Mouse (Mus musculus): ENCODE results near the gene Galnt10. TPM values are rescaled to one million over a fixed set of nuclear protein-coding genes. Genes with fewer than 3 reads are reported as not detected.

The Galnt10 gene
- total RNA-seq, 2 experiments from 2014 or later = 12.2 to 13.0 TPM

DNA sequence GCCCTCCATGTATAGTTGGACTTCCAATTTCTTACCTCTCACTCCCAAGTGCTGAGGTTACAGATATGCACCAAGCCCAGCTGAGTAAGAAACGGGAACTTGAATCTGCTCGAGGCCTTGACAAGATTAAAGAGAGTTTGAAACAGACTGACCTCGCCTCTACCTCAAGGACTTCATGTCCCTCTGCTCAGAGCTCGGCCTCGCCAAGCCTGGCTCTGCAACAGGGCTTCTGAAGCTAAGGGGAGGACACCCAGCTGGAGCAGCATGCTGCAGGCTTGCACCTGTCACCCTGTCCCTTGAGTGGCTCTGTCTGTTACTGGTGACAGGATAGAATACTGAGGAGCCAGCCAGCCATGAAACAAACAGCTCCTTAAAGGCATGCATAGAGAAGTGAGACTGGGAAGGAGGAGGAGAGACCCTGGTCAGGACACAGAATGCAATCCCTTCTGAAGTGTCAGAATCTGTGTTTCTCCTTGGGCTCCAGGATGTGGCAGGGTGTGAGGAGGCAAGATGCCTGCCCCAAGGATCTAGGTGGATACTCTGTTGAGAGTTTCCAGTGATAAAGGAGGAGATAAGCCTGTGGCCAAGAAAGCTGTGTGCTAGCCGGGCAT, 11.2 kb upstream of the Galnt10 start:
- no peak for DNase-seq
- intact Hi-C loops (cut with DNase I) = no loop called here

DNA sequence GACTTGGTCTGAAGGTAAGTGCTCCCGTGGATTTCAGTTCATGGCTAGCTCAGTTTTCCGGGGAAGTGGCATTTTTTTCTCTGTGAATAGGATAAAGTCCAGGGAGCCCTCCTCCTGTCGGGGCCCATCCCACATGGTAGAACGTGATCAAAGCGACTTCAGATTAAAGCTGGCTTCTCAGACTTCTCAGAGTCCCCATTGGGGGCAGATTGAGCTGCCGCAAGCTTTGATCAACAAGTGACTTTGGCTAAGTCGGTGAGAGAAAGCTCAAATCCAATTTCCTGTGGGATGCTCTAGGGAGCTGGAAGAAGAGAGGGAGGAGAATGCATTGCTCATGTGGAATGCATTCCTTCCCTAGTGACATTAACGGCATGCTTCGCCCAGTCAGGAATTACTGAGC, 10.1 kb upstream of the Galnt10 start:
- DNase-seq = no peak
- intact Hi-C loops (cut with DNase I) = no loop called here

DNA sequence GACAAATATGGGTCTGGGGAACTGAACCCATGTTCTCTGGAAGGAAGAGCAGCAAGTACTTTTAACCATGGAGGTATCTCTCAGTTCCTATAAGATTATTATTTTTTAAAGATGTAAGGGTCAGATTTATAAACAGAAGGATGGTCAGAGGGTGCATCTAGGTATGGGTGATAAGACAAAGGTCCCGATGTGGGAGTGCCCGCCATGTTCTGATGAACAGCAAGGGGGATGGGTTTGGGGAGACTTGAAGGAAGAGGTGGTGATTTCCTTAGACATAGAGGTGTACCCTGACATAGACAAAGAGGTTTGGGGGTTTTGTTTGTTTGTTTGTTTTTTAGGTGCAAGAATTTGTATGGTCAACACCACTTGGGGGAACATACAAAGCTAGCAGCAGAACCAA, 1.6 kb upstream of the Galnt10 start:
- DNase-seq = no peak
- intact Hi-C loops (cut with DNase I) = loop anchor here (2.0 kb wide), 2 partner anchors 27 to 53 kb away; no protein-coding TSS in a partner anchor

DNA sequence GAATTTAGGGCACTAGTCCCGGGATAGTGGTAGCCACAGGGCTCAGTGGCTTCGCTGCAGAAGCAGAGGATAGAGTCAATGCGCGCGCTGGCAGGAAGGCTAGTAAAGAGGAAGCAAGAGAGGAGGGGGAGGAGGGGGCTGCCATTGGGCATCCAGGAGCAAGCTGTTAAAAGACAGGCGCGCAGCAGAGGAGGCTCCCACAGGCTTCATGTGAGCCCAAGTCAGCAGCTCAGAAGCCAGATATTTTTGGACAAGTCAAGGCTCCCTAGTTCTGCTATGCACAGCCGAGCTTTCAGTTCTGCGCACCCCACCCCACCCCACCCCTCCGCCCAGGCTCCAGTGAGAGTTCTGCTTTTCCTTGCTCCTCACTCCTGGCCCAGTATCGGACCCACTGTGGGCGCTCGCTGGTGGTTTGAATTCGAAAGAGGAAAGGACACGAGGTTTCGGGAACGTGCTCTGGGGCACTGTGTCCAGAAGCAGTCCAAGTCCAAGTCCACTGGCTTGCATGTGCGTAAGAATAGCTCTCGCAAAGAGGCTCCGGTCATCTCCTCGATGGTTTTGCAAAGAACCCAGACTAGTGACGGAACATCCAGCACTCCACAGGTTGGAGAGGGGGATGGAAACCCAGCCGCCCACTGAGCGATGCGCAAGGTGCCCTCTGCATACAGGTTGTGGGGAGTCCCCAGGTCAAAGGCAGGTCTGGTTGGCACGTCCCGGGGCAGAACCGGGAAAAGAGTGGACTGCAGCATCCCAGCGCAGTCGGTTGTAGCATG, 811 bp upstream of the Galnt10 start:
- no peak for DNase-seq
- intact Hi-C loops (cut with DNase I) = loop anchor here (2.0 to 5.0 kb wide), 4 partner anchors 28 to 97 kb away; no protein-coding TSS in a partner anchor

GRCm38 (mm10) chr11:57645847-57646246, 605 bp downstream of the Galnt10 start:
- no peak for DNase-seq
- intact Hi-C loops (cut with DNase I) = loop anchor here (1.0 to 5.0 kb wide), 5 partner anchors 28 to 99 kb away; no protein-coding TSS in a partner anchor

GRCm38 (mm10) chr11:57646416-57646815, 1.2 kb downstream of the Galnt10 start:
- intact Hi-C loops (cut with DNase I) = loop anchor here (1.0 to 5.0 kb wide), 3 partner anchors 28 to 99 kb away; no protein-coding TSS in a partner anchor
- no peak for DNase-seq

DNA sequence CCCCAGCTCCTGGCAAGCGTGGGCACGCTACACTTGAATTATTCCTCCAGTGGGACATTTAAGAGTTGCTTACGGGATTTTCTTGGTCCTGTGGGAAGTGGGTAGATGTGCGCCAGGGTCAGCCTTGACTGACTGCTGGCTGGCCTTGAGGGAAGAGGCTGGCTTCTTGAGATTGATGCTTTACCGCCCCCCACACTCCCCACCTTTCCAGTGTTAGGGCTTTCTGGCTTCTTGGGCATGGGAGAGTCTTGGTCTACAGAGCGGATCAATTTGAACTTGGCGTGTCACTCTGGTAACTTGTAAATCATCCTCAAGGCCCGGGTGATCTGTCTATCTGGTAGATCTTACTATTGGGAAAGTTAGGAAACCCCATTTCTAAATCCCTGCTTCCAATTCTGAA, 1.7 kb downstream of the Galnt10 start:
- intact Hi-C loops (cut with DNase I) = loop anchor here (1.0 to 5.0 kb wide), 3 partner anchors 27 to 100 kb away; no protein-coding TSS in a partner anchor
- DNase-seq = no peak

GRCm38 (mm10) chr11:57647446-57647845, 2.2 kb downstream of the Galnt10 start:
- intact Hi-C loops (cut with DNase I) = loop anchor here (5.0 kb wide), 2 partner anchors 70 to 100 kb away; no protein-coding TSS in a partner anchor
- no peak for DNase-seq

GRCm38 (mm10) chr11:57648196-57648800, 3.1 kb downstream of the Galnt10 start:
- intact Hi-C loops (cut with DNase I) = loop anchor here (5.0 kb wide), 2 partner anchors 69 to 101 kb away; no protein-coding TSS in a partner anchor
- DNase-seq = no peak

- DNase-seq = no peak
- intact Hi-C loops (cut with DNase I) = loop anchor here (5.0 kb wide), 2 partner anchors 68 to 102 kb away; no protein-coding TSS in a partner anchor
Observed at GRCm38 (mm10) chr11:57649269-57649668, 4.0 kb downstream of the Galnt10 start.

DNA sequence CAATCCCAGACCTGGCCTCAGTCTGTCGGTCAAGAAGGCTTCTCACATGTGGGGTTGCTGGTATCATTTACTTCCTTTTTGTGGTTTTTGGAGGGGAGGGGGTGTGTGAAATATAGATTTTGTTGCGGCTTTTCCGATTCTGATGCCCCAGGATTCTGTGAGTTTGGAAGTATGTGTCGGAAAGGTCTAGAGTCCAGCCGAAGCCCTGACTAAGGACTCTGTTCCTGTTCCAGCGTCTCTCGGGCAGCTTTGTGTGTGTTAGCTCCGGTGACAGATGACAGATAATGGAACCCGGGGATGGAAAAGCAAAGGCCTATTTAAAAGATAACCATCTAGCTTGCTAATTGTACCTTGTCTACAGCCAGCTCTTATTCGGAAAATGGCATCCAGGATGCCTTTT, 4.4 kb downstream of the Galnt10 start:
- intact Hi-C loops (cut with DNase I) = loop anchor here (5.0 kb wide), 2 partner anchors 68 to 102 kb away; no protein-coding TSS in a partner anchor
- no peak for DNase-seq

DNA sequence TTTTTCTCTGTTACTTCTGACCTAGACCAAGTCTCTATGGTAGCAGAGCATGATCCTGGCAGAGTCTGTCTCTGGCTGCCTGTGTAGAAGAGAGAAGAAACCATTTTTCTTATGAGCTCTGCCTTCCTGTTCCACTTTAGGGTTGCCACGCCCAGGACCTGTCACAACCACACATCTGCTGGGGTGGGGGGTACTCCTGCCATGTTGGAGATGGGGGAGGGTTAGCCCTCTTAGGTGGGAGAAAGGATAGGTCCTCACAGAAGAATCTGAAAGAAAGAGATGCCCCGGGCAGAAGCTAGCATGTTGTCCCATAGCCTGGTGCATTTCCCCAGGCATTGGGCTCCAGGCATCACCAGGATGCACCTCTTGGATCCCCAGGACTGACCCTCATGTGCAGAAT, 5.6 kb downstream of the Galnt10 start:
- DNase-seq = no peak
- intact Hi-C loops (cut with DNase I) = no loop called here

DNA sequence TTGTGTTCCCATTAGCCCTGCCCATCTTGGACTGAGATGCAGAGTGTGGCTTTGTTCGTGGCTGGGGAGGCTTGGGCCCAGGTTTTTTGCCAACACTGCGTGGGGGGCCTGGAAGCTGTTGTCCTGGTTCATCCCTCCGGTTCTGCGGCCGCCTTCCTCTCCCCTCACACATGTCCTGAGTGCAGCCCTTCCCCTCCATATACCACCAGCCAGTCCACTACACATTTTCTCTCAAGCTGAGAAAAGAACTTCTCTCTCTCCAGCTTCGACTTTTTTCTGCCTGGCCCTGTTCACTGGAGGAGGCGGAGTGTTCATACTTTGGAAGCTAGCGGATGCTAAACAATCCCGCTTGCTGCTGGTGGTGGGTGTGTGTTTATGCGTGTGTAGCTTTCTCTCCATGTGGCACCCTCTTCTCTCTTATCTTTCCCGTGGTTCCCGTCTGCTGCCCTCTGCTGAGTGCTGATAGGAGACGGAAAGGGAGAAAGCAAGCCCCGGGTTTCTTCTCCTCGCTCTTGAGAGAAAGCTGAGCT, 6.1 kb downstream of the Galnt10 start:
- intact Hi-C loops (cut with DNase I) = no loop called here
- DNase-seq = no peak

- no peak for DNase-seq
- intact Hi-C loops (cut with DNase I) = no loop called here
Observed at GRCm38 (mm10) chr11:57652206-57652922, 7.1 kb downstream of the Galnt10 start.

DNA sequence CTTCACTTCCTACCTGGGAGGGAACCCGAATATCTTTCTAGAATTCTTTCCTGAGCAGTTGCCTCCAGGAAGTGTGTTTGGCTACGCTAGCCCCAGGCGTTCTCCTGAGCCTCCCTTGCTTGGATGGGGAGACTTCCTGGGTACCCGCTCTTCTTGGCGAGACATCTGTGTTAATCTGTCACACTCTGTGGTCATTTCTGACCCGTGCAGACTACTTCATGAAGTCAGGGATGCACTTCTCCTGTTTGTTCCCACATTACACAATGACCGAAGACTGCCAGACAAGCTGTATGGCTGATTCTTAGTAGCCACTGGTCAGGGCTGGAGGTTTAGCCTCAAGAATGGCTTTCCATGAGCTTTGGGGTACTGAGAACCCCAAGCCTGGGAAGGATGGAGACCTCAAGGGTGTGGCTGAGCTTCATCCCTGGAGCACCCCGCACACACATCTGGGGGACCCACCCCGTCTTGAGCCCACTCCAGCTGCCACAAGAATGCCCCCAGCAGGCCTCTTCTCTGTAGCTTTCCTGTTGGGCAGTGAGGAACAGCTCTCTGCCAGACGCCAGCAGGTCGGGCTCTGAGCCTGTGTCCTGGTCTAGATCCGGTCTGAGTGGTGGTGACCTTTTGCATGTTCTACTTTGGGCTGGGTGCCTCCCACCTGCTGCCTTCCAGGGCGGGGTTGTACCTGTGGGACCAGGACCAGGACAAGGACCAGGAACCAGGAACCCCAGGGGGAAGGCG, 7.8 kb downstream of the Galnt10 start:
- intact Hi-C loops (cut with DNase I) = no loop called here
- no peak for DNase-seq

GRCm38 (mm10) chr11:57653796-57654195, 8.6 kb downstream of the Galnt10 start:
- no peak for DNase-seq
- intact Hi-C loops (cut with DNase I) = no loop called here

DNA sequence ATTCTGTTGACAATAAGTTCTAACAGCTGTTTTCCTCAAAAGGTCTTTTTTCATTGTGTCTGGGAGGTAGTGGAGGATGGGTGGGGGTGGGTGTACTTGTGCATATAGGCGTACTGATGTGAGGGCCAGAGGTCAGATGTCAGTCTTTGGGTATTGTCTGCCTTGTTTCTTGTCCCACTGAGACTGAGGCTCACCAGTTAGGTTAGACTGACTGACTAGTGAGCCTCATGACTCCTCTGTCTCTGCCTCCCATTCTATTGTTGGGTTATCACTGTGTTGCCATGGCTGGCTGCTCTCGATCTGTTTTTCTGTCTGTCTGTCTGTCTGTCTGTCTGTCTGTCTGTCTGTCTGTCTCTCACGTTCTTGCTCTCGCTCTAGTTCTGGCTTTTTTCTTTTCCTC, 9.1 kb downstream of the Galnt10 start:
- intact Hi-C loops (cut with DNase I) = no loop called here
- no peak for DNase-seq

DNA sequence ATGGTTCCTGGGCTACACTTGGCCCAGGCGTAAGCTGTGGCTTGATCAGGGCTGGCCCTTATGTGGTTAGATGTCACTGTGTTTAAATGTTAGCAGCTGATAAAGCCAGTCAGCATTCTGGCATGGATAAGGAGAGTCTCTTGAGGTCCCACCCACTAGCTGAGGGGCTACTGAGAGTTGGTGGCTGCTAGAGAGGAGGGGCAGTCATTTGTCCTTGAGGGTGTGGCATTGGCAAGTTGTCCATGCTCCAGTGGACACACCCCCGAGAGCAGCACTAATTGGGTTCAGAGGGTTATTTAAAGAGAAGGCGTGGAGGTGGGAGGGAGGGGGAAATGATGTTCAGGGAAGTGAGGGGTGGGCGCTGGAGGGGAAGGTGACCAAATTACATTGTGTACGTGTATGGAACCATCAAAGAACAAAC, 9.7 kb downstream of the Galnt10 start:
- intact Hi-C loops (cut with DNase I) = no loop called here
- no peak for DNase-seq

DNA sequence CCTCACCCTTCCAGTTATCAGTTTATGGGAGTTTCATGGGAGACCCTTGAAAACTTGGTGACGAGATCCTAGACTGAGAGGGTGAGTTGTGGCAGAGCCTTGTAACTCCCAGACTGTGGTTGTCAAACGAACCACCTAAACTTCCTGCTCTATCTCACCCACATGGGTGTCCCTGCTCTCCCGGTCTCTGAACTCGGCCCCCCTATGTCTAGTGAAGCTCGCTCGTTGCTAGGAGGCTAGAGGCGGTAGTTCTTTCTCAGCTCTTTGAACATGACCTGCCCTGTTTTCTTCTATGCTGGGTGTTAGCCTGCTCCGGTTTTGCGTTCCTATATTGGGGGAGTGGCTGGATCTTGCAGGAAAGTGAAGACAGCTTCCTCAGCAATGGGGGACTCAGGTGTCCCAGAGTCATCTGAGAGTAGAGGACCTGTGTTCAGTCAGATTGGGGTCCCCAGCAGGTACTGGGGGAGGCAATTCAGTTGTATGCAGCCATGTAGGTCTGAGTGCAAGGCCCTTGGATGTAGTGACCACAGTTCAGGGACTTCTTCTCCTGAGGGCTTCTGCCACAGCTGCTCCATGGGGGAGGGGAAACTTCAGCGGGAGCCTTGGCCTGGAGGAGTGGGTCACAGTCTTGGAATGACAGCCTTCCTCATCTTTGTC, 10.6 kb downstream of the Galnt10 start:
- no peak for DNase-seq
- intact Hi-C loops (cut with DNase I) = no loop called here

All from heart, postnatal 10 days (tissue).